Mouse (Mus musculus) retina, postnatal 1 day (tissue): ENCODE data around the gene Arrdc2.
A peak's percentile ranks its signal among the peaks of the same experiment; 100 is the strongest.

ENCODE experiments used
- DNase-seq: peaks from one replicate; pipeline ENCODE4 v3.0.0-alpha.2; 2012

Gene Arrdc2

GRCm38 (mm10) chr8:70806541-70806940 is 33.0 kb downstream of the Arrdc2 start:
- DNase-seq, result no peak

- DNase-seq, result peak; percentile 88
Observed at GRCm38 (mm10) chr8:70804481-70805206, 34.9 kb downstream of the Arrdc2 start, which contains the start of gene Mast3. Mast3 (minus strand) TSS chr8:70805054.

- DNase-seq, result peak; percentile 46
Observed at GRCm38 (mm10) chr8:70803761-70804480, 35.6 kb downstream of the Arrdc2 start.

- no peak for DNase-seq
Observed at GRCm38 (mm10) chr8:70802786-70803510, 36.6 kb downstream of the Arrdc2 start.

GRCm38 (mm10) chr8:70801830-70802229 is 37.7 kb downstream of the Arrdc2 start:
- no peak for DNase-seq

GRCm38 (mm10) chr8:70801156-70801555 is 38.4 kb downstream of the Arrdc2 start:
- no peak for DNase-seq

GRCm38 (mm10) chr8:70800648-70801047 is 38.9 kb downstream of the Arrdc2 start:
- no peak for DNase-seq

GRCm38 (mm10) chr8:70798281-70798680 is 41.2 kb downstream of the Arrdc2 start:
- DNase-seq, result no peak

- peak; percentile 94 for DNase-seq
Observed at GRCm38 (mm10) chr8:70797081-70798070, 42.1 kb downstream of the Arrdc2 start.

- DNase-seq, result no peak
Observed at GRCm38 (mm10) chr8:70796403-70797080, 43.0 kb downstream of the Arrdc2 start.

GRCm38 (mm10) chr8:70795370-70795769 is 44.1 kb downstream of the Arrdc2 start:
- no peak for DNase-seq

- no peak for DNase-seq
Observed at GRCm38 (mm10) chr8:70794215-70794614, 45.3 kb downstream of the Arrdc2 start.

GRCm38 (mm10) chr8:70792700-70793099 is 46.8 kb downstream of the Arrdc2 start:
- no peak for DNase-seq

- DNase-seq, result peak; percentile 98
Observed at GRCm38 (mm10) chr8:70791975-70792691, 47.4 kb downstream of the Arrdc2 start.

- no peak for DNase-seq
Observed at GRCm38 (mm10) chr8:70791294-70791701, 48.2 kb downstream of the Arrdc2 start.

GRCm38 (mm10) chr8:70790846-70791245 is 48.7 kb downstream of the Arrdc2 start:
- DNase-seq, result no peak

GRCm38 (mm10) chr8:70789046-70789445 is 50.5 kb downstream of the Arrdc2 start:
- DNase-seq, result no peak

- no peak for DNase-seq
Observed at GRCm38 (mm10) chr8:70787941-70788667, 51.4 kb downstream of the Arrdc2 start.

- DNase-seq, result no peak
Observed at GRCm38 (mm10) chr8:70787051-70787445, 52.5 kb downstream of the Arrdc2 start.
